Mouse (Mus musculus) fibroblast of lung, adult 2 months (primary cell): ENCODE data around the gene Foxk2.
"Not testable (repeated sequence)": the region's sequence is repeated elsewhere in the genome, so short reads cannot be mapped to it uniquely, and the experiment has no call there.

ENCODE experiments used
- DNase-seq: peaks from one replicate; pipeline ENCODE4 v3.0.0-alpha.2; 2011; ENCODE audit warnings: low read depth

The Foxk2 gene

DNA sequence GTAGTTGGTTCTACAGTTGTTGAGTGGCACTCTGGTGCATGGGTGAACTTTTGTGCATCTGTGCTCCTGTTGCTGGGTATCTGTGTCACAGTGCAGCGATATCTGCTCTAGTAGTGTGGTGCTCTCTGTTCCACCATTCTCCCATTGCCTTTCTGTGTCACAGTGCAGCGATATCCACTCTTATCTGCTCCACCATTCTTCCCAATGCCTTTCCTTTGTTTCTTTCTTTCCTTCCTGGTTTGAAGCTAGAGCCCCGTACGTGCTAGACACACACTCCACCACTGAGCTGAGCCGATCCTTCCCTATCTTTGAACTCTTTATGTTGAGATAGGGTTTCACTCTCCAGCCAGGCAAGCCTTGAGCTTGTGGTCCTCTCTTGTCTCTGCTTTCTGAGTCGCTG is 23.1 kb downstream of the Foxk2 start:
- DNase-seq: no peak

DNA sequence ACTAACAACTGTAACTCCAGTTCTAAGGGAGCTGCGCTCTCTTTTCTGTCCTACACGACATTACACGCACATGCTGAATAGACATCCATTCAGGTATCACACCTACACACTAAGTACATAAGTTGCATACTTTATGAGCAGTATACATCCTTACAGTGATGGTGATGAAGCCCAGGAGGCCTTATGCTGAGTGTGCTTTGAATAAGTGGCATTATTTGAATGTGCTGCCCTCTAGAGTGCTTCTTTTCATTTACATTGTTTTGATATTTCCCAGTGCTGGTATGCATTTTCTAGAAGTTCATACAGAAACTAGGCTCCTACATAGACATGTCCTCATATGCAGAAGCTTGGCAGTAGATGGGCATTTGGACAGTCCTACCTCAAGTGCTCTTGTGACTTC is 30.1 kb downstream of the Foxk2 start:
- no peak for DNase-seq

DNA sequence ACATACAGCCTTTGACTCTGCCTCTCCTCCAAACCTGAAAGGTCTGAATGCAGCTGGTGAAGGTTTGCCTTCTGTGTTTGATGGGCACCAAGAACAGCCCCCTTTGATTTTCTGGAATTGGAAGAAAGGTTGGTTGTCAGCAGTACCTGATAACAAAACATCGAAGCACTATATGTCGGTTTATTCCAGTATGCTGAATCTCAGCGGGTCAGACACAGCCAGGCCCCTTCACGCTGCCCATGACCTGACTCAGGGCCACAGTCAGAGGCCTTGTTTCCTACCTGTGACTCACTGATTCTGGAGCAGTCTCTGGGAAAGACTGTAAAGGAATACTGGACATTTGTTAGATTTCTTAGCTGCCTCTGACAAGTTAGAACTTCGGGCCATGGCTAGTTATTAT is 35.0 kb downstream of the Foxk2 start:
- no peak for DNase-seq

- no peak for DNase-seq
Observed at GRCm38 (mm10) chr11:121298493-121298892, 38.7 kb downstream of the Foxk2 start.

- no peak for DNase-seq
Observed at GRCm38 (mm10) chr11:121300265-121300664, 40.5 kb downstream of the Foxk2 start.

- DNase-seq: no peak
Observed at GRCm38 (mm10) chr11:121305371-121305770, 45.6 kb downstream of the Foxk2 start.

- DNase-seq: no peak
Observed at GRCm38 (mm10) chr11:121306608-121307007, 46.8 kb downstream of the Foxk2 start.

DNA sequence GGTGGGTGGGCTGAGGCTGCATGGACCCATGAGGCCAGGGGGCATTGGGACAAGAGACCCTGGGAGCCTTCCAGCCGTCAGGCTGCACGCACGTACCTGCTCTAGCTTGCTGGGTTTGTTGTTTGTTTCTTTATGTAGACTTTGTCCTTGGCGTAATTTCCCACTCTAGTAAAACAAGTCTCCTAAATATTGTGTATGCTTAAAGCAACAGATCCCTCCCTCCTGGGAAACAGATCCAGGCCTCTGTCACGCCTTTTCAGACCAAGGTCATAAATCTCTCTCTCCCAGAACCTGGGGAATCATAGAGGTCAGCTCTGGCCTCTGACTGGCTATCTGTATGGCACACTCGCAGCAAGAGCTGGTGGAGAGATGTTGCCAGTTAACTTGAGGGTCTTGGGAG is 47.9 kb downstream of the Foxk2 start:
- DNase-seq: not testable (repeated sequence)

GRCm38 (mm10) chr11:121326034-121326433 is 66.2 kb downstream of the Foxk2 start:
- no peak for DNase-seq

DNA sequence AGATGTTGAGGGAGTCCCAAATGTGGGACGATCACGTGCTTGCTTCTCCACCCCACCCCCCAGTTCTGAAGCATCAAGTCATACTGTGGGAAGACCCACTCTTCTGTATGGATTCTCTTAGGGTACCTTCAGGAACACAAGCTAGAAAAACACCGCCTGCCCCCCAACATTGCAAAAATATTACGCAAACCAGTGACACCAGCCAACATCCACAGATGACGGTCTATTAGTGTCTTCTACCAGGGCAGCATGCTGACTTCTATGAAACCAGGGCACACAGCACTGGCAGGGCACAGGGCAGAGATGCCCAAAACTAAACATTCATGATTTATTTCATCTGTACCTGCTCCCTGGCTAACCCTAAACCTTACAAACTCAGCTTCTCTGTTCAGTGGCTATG is 66.9 kb downstream of the Foxk2 start:
- no peak for DNase-seq

GRCm38 (mm10) chr11:121328206-121328605 is 68.4 kb downstream of the Foxk2 start:
- no peak for DNase-seq

DNA sequence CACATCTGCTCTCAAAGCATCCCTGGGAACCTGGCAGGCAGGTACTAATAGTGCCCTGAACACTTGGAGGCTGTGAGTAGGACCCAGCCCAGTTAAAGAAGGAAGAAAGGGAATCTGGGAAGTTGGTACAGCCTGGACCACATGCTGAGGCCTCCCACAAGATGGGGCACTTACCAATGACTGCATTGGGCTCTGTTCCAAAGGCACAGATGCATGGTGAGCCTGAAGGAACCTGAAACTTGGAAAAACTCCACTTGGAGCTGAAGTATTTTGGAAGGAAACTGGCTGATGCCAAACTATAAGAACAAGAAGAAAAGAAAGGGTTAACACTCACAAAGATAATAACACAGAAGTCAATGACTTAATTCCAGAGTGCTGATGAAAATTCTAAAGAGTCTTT is 68.8 kb downstream of the Foxk2 start:
- no peak for DNase-seq

GRCm38 (mm10) chr11:121331641-121332040 is 71.9 kb downstream of the Foxk2 start:
- no peak for DNase-seq

DNA sequence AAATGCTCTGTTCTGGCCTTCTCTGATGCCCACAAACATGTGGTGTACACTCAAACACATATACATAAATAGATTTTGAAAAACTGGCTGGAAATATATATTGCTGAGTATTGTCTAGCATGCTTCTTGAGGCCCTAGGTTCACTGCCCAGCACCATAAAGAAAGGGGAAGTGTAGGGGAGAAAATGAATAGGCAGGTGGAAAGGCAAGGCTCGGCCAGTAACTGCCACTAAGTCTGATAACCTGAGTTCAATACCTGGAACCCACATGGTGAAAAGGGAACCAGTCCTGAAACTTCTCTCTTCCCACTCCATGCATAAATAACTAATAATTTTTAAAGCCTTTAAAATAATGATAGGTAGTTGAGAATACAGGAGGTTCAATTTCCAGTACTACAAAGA is 79.9 kb downstream of the Foxk2 start:
- DNase-seq: no peak

DNA sequence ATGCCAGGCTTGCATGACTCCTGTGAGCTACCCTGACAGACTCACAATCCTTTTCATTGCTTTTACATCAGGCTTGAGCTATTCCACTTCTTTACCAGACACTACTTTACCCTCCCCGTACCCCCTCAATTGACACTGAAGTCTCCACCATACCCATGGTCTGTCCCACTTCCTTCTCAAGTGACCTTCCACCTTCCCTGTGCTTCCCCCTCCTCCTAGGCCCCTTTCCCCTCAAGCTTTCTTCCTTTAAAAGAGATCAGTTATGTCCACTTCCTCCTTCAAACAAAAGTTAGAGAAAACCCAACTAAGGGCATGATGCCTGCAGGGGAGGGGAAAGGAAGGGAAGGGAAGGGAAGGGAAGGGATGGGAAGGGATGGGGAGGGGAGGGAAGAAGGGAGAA is 80.5 kb downstream of the Foxk2 start:
- no peak for DNase-seq

DNA sequence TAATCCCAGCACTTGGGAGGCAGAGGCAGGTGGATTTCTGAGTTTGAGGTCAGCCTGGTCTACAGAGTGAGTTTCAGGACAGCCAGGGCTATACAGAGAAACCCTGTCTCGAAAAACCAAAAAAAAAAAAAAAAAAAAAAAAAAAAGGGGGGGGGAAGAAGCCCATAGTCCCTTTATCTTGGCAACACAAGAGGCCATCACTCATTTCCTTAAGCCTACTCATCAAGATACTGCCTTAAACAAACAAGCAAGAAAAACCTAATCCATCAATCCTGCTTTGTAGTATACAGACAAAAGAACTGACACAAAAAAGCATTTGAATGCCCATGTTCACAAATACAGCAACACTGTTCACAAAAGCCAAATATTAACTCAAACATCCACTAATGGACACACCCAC is 82.6 kb downstream of the Foxk2 start:
- DNase-seq: not testable (repeated sequence)

DNA sequence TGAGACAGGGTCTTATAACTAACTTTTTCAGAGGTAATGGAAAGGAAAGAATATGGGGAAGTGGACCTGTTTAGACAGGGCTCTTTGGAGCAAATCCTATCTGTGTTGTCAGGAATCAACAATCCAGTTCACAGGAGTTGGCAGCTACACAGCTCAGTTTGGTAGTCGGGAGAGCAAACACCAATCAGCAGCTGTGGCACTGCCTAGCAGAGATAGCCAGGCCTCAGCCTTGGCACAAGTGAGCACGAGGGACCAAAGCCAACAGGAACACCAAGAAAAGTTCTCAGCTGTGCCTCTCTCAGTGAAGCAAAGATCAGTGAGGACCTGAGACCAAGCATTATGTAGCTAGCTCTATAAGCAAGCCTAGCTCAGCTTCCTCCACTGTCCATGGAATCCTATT is 87.2 kb downstream of the Foxk2 start:
- DNase-seq: no peak

- DNase-seq: no peak
Observed at GRCm38 (mm10) chr11:121348166-121348565, 88.4 kb downstream of the Foxk2 start.

DNA sequence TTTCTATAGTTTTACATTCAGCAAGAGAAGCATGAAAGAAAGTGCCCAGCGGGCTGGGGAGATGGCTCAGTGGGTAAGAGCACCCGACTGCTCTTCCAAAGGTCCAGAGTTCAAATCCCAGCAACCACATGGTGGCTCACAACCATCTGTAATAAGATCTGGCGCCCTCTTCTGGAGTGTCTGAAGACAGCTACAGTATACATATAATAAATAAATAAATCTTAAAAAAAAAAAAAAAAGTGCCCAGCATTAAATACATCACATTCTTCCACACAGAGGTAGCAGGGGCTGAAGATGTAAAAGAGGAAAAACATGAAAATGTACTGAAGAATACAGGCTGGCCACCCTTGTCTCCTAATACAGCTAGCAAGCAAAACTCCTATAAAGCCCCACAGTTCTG is 88.9 kb downstream of the Foxk2 start:
- DNase-seq: not testable (repeated sequence)

DNA sequence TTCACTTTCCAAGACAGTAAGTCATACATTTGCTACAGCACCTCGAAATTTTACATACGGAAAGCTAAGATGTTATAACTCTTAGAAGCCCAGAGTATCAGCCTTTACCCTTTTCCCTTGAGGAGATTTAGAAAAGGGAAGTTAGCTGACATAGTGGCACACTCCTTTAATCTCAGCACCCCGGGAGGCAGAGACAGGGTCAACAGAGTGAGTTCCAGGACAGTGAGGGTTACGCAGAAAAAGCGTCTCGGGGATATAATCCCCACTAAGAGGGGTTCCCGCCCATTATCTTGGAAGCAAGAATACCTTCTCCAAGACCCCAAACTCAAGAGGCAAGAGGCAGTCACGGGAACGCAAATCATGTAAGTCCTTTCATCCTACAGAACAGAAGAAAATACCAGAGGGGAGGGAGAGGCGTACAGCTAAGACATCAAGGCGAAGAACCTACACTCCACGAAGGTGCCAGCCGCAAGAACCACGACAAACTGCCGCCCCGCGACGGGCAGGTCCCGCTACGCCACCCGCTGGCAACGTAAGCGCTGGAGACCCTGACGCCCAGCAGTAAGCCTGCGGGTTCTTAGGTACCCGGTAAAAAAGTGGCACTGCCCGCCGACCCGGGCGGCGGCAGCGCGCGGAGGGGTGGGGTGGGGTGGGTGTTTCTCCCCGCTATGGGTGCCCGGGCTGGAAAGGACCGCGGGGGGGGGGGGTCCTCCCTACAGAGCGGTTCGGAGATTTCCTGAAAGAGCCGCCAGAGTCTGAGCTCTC is 93.7 kb downstream of the Foxk2 start:
- no peak for DNase-seq

DNA sequence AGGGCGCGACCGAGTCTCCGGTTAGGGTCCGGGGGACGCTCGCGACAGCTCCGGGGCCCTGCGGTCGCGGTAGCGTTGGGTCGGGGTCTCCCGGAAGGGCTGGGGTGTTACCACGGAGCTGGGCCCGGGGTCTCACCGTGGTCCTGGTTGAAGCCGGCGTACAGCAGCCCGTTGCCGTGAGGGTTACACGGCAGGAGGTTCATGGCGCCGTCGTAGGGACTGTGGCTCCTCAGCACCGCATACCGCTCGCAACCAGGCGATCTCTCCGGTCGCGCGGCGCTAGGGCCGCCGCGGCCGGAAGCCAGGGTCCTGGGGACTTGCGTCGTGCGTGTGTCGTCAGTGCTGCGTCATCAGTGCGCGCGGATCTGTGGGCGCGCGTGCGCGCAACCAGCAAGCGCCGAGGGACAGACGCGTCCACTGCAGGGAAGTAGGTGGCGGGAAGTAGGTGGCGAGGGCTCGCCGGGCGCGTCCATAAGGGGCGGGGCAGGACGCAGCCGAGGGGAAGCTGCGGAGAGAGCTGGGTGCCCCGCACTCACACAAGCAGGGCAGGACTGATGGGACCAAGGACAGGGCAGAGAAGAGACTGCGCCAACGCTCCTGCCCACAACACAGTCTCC is 94.4 kb downstream of the Foxk2 start, which contains the start of gene Wdr45b:
Wdr45b (minus strand) TSS at position 355 of the 617 bp plus-strand sequence.
- DNase-seq: peak; percentile 93
